Mouse (Mus musculus) spleen, adult 2 months (tissue): ENCODE results near the gene Ak6. TPM values are rescaled to one million over a fixed set of nuclear protein-coding genes. Genes with fewer than 3 reads are reported as not detected.

Experiments
- DNase-seq, 2 experiments: peaks; one replicate each; pipeline versions ENCODE4 v3.0.0 to v3.0.0-alpha.2; 2012 to 2021; ENCODE audit warnings: low spot score in 2 of 2, low read depth in 1 of 2
- H3K27ac ChIP-seq: fragments of 200-500 bp; 2 replicates; pipeline ENCODE4 v1.5.1; 2012; ENCODE audit warnings: low read length, inconsistent platforms; ENCODE audit not compliant: insufficient read depth
- H3K27me3 ChIP-seq: fragments of 200-500 bp; 2 replicates; pipeline ENCODE4 v1.6.1; 2012; ENCODE audit warnings: mild to moderate bottlenecking, moderate library complexity, low read length, inconsistent platforms; ENCODE audit not compliant: control insufficient read depth, insufficient read depth
- H3K36me3 ChIP-seq: fragments of 200-500 bp; 2 replicates; pipeline ENCODE4 v1.6.1; 2012; ENCODE audit warnings: mild to moderate bottlenecking, low read length, inconsistent platforms; ENCODE audit not compliant: control insufficient read depth, insufficient read depth
- H3K4me1 ChIP-seq: fragments of 200-500 bp; 2 replicates; pipeline ENCODE4 v1.6.1; 2011; ENCODE audit warnings: inconsistent platforms; ENCODE audit not compliant: control insufficient read depth, insufficient read depth, insufficient read length
- H3K4me3 ChIP-seq: fragments of 200-500 bp; 2 replicates; pipeline ENCODE4 v1.5.1; 2011; ENCODE audit warnings: mild to moderate bottlenecking, inconsistent platforms; ENCODE audit not compliant: insufficient read depth, insufficient read length; ENCODE audit errors: extremely low read depth
- CTCF ChIP-seq: fragments of 200-500 bp; IDR thresholded peaks from 2 replicates; pipeline ENCODE4 v1.5.1; 2011; ENCODE audit warnings: mild to moderate bottlenecking, inconsistent platforms; ENCODE audit not compliant: insufficient read depth, insufficient read length, insufficient replicate concordance; ENCODE audit errors: extremely low read depth
- POLR2A ChIP-seq: fragments of 200-500 bp; IDR thresholded peaks from 2 replicates; pipeline ENCODE4 v1.6.1; 2011; ENCODE audit warnings: low read depth, low read length, inconsistent platforms
- WGBS: fragments of 180-500 bp; shearing (Covaris S2); methylation state at CpG from one replicate; pipeline ENCODE4 v1.1.7; 2018; 5-methylcytosine and 5-hydroxymethylcytosine counted together
- polyA plus RNA-seq: library from polyadenylated mRNA; depleted of rRNA; stranded (reverse); fragments of >200 nt; gene quantifications from 2 replicates; pipeline ENCODE4 v1.2.3, GENCODE M21; 2012; rRNA removed

The Ak6 gene
- polyA plus RNA-seq, 1 experiment: 19.3 TPM

- no peaks in the 10 kb centered on the region for H3K27me3 ChIP-seq
- peaks cover 6% of the 10 kb centered on the region for H3K36me3 ChIP-seq
- no peak overlapping the region for H3K4me3 ChIP-seq
- no peak for DNase-seq
- 87% methylated on average over 7 of the region's 7 CpGs for WGBS
- TF ChIP-seq CTCF: no peak
- no peak for TF ChIP-seq POLR2A
- no peaks in the 10 kb centered on the region for H3K4me1 ChIP-seq
- no peak overlapping the region for H3K27ac ChIP-seq
Observed at GRCm38 (mm10) chr13:100687513-100687912, 36.7 kb downstream of the Ak6 start.

GRCm38 (mm10) chr13:100697541-100697940 lies 46.8 kb downstream of the Ak6 start:
- H3K36me3 ChIP-seq: peaks cover 32% of the 10 kb centered on the region
- no peak for DNase-seq
- H3K27ac ChIP-seq: no peak overlapping the region
- 67% methylated on average over 3 of the region's 3 CpGs for WGBS
- no peak overlapping the region for H3K4me3 ChIP-seq
- TF ChIP-seq CTCF (no peak), POLR2A (no peak)
- no peaks in the 10 kb centered on the region for H3K4me1 ChIP-seq
- no peaks in the 10 kb centered on the region for H3K27me3 ChIP-seq

GRCm38 (mm10) chr13:100698866-100699265 lies 48.1 kb downstream of the Ak6 start:
- no peak for TF ChIP-seq CTCF
- TF ChIP-seq POLR2A: no peak
- no peak overlapping the region for H3K4me3 ChIP-seq
- 94% methylated on average over 10 of the region's 10 CpGs for WGBS
- peaks cover 36% of the 10 kb centered on the region for H3K36me3 ChIP-seq
- no peak overlapping the region for H3K27ac ChIP-seq
- no peaks in the 10 kb centered on the region for H3K27me3 ChIP-seq
- no peak for DNase-seq
- no peaks in the 10 kb centered on the region for H3K4me1 ChIP-seq

- TF ChIP-seq CTCF: no peak
- no peak for TF ChIP-seq POLR2A
- no peak overlapping the region for H3K27ac ChIP-seq
- H3K36me3 ChIP-seq: peaks cover 29% of the 10 kb centered on the region
- no peaks in the 10 kb centered on the region for H3K4me1 ChIP-seq
- DNase-seq: no peak
- no peaks in the 10 kb centered on the region for H3K27me3 ChIP-seq
- H3K4me3 ChIP-seq: no peak overlapping the region
- WGBS: 93% methylated on average over 2 of the region's 2 CpGs
Observed at GRCm38 (mm10) chr13:100703468-100703867, 52.7 kb downstream of the Ak6 start.

- H3K27me3 ChIP-seq: no peaks in the 10 kb centered on the region
- H3K36me3 ChIP-seq: peaks cover 40% of the 10 kb centered on the region
- no peak for DNase-seq
- TF ChIP-seq POLR2A: no peak
- no peak for TF ChIP-seq CTCF
- H3K4me1 ChIP-seq: no peaks in the 10 kb centered on the region
- H3K4me3 ChIP-seq: no peak overlapping the region
- H3K27ac ChIP-seq: no peak overlapping the region
- WGBS: 95% methylated on average over 7 of the region's 7 CpGs
Observed at GRCm38 (mm10) chr13:100706206-100706605, 55.4 kb downstream of the Ak6 start.

- Histone ChIP-seq H3K36me3 (peaks cover 29% of the 10 kb centered on the region), H3K27ac (no peak overlapping the region), H3K27me3 (no peaks in the 10 kb centered on the region), H3K4me1 (no peaks in the 10 kb centered on the region), H3K4me3 (no peak overlapping the region)
- DNase-seq: no peak
- 94% methylated on average over 6 of the region's 6 CpGs for WGBS
- no peak for TF ChIP-seq POLR2A
- no peak for TF ChIP-seq CTCF
Observed at GRCm38 (mm10) chr13:100715467-100715866, 64.7 kb downstream of the Ak6 start.

Other genes starting within 250 kb of the Ak6 start
- 0.41 and 0.42 TPM in 2 replicates for gene Naip1, start 198.1 kb upstream of the Ak6 start, polyA plus RNA-seq
- 16.7 and 17.0 TPM in 2 replicates for gene Gtf2h2, start 158.4 kb upstream of the Ak6 start, polyA plus RNA-seq
- gene Ocln, start 98.3 kb upstream of the Ak6 start, polyA plus RNA-seq: 0.07 and 0.09 TPM in 2 replicates
- 4.5 and 5.3 TPM in 2 replicates for gene Marveld2, start 34.0 kb upstream of the Ak6 start, polyA plus RNA-seq
- 2.7 and 2.8 TPM in 2 replicates for gene Rad17, start 72 bp downstream of the Ak6 start, polyA plus RNA-seq
- 2.3 and 2.9 TPM in 2 replicates for gene Taf9, start 600 bp downstream of the Ak6 start, polyA plus RNA-seq
- 2.7 and 2.9 TPM in 2 replicates for gene Ccdc125, start 18.7 kb downstream of the Ak6 start, polyA plus RNA-seq
- 7.2 and 7.4 TPM in 2 replicates for gene Cdk7, start 80.0 kb downstream of the Ak6 start, polyA plus RNA-seq
- gene Mrps36, start 93.7 kb downstream of the Ak6 start, polyA plus RNA-seq: 13.0 and 16.7 TPM in 2 replicates
- gene Cenph, start 124.9 kb downstream of the Ak6 start, polyA plus RNA-seq: 0.90 and 1.0 TPM in 2 replicates
- 7.7 and 8.5 TPM in 2 replicates for gene Ccnb1, start 135.6 kb downstream of the Ak6 start, polyA plus RNA-seq
- 20.6 and 24.0 TPM in 2 replicates for gene Slc30a5, start 182.4 kb downstream of the Ak6 start, polyA plus RNA-seq